Mouse (Mus musculus): Measurements from ENCODE around the gene Tiprl. TPM values are rescaled to one million over a fixed set of nuclear protein-coding genes. Genes with fewer than 3 reads are reported as not detected.

Tiprl gene
- polyA plus RNA-seq, 1 experiment: 47.2 TPM

GRCm38 (mm10) chr1:165164920-165165319 is 71.9 kb downstream of the Tiprl start:
- H3K27ac ChIP-seq (ENCODE audit: insufficient read depth, low read length): no peak overlapping the region
- H3K4me1 ChIP-seq (ENCODE audit: control insufficient read depth, insufficient read depth, low read length): no peaks in the 10 kb centered on the region
- TF ChIP-seq CTCF (IDR thresholded peaks at IDR 0.05; ENCODE audit: extremely low read depth, insufficient read depth, low read length) (no peak), POLR2A (IDR thresholded peaks at IDR 0.05; ENCODE audit: extremely low read depth, insufficient read depth, low read length) (no peak)
- no peak overlapping the region for H3K4me3 ChIP-seq (ENCODE audit: insufficient read depth, low read length)

Other genes with a start within 250 kb of the Tiprl start
- gene Tbx19, start 76.2 kb downstream of the Tiprl start, polyA plus RNA-seq (2012; rRNA removed): 0.13 TPM in 1 of 2 replicates, not detected in the other
- 20.9 and 21.4 TPM in 2 replicates for gene Sft2d2, start 42.6 kb downstream of the Tiprl start, polyA plus RNA-seq (2012; rRNA removed)
- 3.8 and 6.6 TPM in 2 replicates for gene Gpr161, start 58.8 kb upstream of the Tiprl start, polyA plus RNA-seq (2012; rRNA removed)
- 73.1 and 76.2 TPM in 2 replicates for gene Dcaf6, start 223.5 kb upstream of the Tiprl start, polyA plus RNA-seq (2012; rRNA removed)
- gene Mpc2, start 223.6 kb upstream of the Tiprl start, polyA plus RNA-seq (2012; rRNA removed): 159 and 161 TPM in 2 replicates
- gene Adcy10, start 248.2 kb upstream of the Tiprl start, polyA plus RNA-seq (2012; rRNA removed): 0.21 and 0.57 TPM in 2 replicates

Data from cortical plate, adult 2 months (tissue).